8 mouse cellular contexts compared by ENCODE assay signal in genomic region chr12:86946862-86947574, GRCm38 (mm10). TPM values are rescaled to one million over a fixed set of nuclear protein-coding genes. Genes with fewer than 3 reads are reported as not detected.
DNase-seq lines count a peak whose midpoint lies in the region; ATAC-seq lines count a peak whose summit lies in the region.

Gene Cipc, plus strand, starts transcription at chr12:86947043.

- peak within 1 kb of the TSS; percentile 93 for H3K27ac ChIP-seq in brown adipose tissue, adult 24 weeks (replicated peaks; ENCODE audit: low read depth, low read length)
- H3K27ac ChIP-seq in heart, embryonic 13.5 days (replicated peaks): peak within 1 kb of the TSS; percentile 100
- H3K27ac ChIP-seq in liver, embryonic 12.5 days: peak within 1 kb of the TSS; percentile 99
- peak within 1 kb of the TSS; percentile 99 for H3K27ac ChIP-seq in stomach, embryonic 15.5 days

- no peaks in the 10 kb centered on the region for H3K36me3 ChIP-seq in heart, embryonic 13.5 days
- 0 out of 2 replicates have a peak, but pooled peaks cover 3% of the 10 kb centered on the region for H3K36me3 ChIP-seq in liver, embryonic 12.5 days
- H3K36me3 ChIP-seq in stomach, embryonic 15.5 days: no peaks in the 10 kb centered on the region

- peak; percentile 98 for ATAC-seq in heart, embryonic 13.5 days (ENCODE audit: extremely low read depth, insufficient number of reproducible peaks, low FRiP score, low TSS enrichment)
- peak; percentile 99 for ATAC-seq in liver, embryonic 12.5 days
- ATAC-seq in stomach, embryonic 15.5 days (ENCODE audit: insufficient read depth, low FRiP score, low read depth): peak; percentile 98

- H3K4me1 ChIP-seq in brown adipose tissue, adult 24 weeks (ENCODE audit: control insufficient read depth, insufficient read depth, insufficient read length, low read length): peaks cover 6% of the 10 kb centered on the region
- peaks cover 43% of the 10 kb centered on the region for H3K4me1 ChIP-seq in heart, embryonic 13.5 days
- peaks cover 47% of the 10 kb centered on the region for H3K4me1 ChIP-seq in liver, embryonic 12.5 days
- H3K4me1 ChIP-seq in stomach, embryonic 15.5 days: peaks cover 18% of the 10 kb centered on the region

- H3K27me3 ChIP-seq in heart, embryonic 13.5 days (replicated peaks): no peaks in the 10 kb centered on the region
- peaks cover 11% of the 10 kb centered on the region; the same call in 1 of the 2 replicates for H3K27me3 ChIP-seq in liver, embryonic 12.5 days (replicated peaks)
- H3K27me3 ChIP-seq in stomach, embryonic 15.5 days (replicated peaks): no peaks in the 10 kb centered on the region

- under 1% methylated on average over 64 of the region's 64 CpGs for WGBS in heart, embryonic 13.5 days
- under 1% methylated on average over 63 of the region's 64 CpGs for WGBS in liver, embryonic 12.5 days (ENCODE audit: insufficient replicate concordance)
- under 1% methylated on average over 64 of the region's 64 CpGs for WGBS in stomach, embryonic 15.5 days

- DNase-seq in CD4-positive, CD25-positive, alpha-beta regulatory T cell, adult 2 months (ENCODE audit: low read depth, low spot score): peak; percentile 98
- DNase-seq in fat pad, adult 2 months (ENCODE audit: extremely low read depth, low read depth, low spot score): peak; percentile 83
- peak; percentile 99 for DNase-seq in kidney, postnatal 10 days
- DNase-seq in natural killer cell, adult 2 months (ENCODE audit: low spot score in 2 of 2): peak; percentile 98

- peak within 1 kb of the TSS; percentile 73 for H3K4me3 ChIP-seq in brown adipose tissue, adult 24 weeks (ENCODE audit: insufficient read depth, low read depth, low read length)
- peak within 1 kb of the TSS; percentile 75 for H3K4me3 ChIP-seq in heart, embryonic 13.5 days
- H3K4me3 ChIP-seq in liver, embryonic 12.5 days: peak within 1 kb of the TSS; percentile 83
- peak within 1 kb of the TSS; percentile 66 for H3K4me3 ChIP-seq in stomach, embryonic 15.5 days (replicated peaks)

- H3K4me2 ChIP-seq in heart, embryonic 13.5 days: peak within 1 kb of the TSS; percentile 93
- peak within 1 kb of the TSS; percentile 92 for H3K4me2 ChIP-seq in liver, embryonic 12.5 days
- H3K4me2 ChIP-seq in stomach, embryonic 15.5 days: peak within 1 kb of the TSS; percentile 81

- H3K9ac ChIP-seq in heart, embryonic 13.5 days: peak within 1 kb of the TSS; percentile 94
- H3K9ac ChIP-seq in liver, embryonic 12.5 days: peak within 1 kb of the TSS; percentile 90
- peak within 1 kb of the TSS; percentile 70 for H3K9ac ChIP-seq in stomach, embryonic 15.5 days

- no peaks in the 10 kb centered on the region for H3K9me3 ChIP-seq in heart, embryonic 13.5 days
- H3K9me3 ChIP-seq in liver, embryonic 12.5 days (replicated peaks): no peaks in the 10 kb centered on the region
- H3K9me3 ChIP-seq in stomach, embryonic 15.5 days: no peaks in the 10 kb centered on the region

RNA-seq across cellular contexts. Expression of gene Cipc, which starts in this region (rescaled TPM):
- 15.9 and 16.4 TPM in 2 replicates for polyA plus RNA-seq in brown adipose tissue, adult 24 weeks (2012; ENCODE audit: insufficient read depth, insufficient read length, missing spikeins)
- 18.4 and 21.3 TPM in 2 replicates for polyA plus RNA-seq in heart, embryonic 13.5 days (2015; fragmentation: Nextera tagmentation; extraction: Ambion mirVana)
- 18.0 and 19.2 TPM in 2 replicates for polyA plus RNA-seq in liver, embryonic 12.5 days (2016; fragmentation: Nextera tagmentation; extraction: Ambion mirVana)
- 15.4 and 15.7 TPM in 2 replicates for polyA plus RNA-seq in stomach, embryonic 15.5 days (2015; fragmentation: Nextera tagmentation; extraction: Ambion mirVana)

Comparison
In these comparisons a context has a peak if more than half of its experiments do, and no peak if none do; other contexts are left out.
1. Peak in every context shown above with its lines: DNase-seq, ATAC-seq, H3K4me3 ChIP-seq and H3K27ac ChIP-seq.